Mouse (Mus musculus) cortical plate, adult 2 months (tissue): ENCODE results near the gene Lrrc41.

Experiments
- CTCF ChIP-seq: fragments of 200-500 bp; IDR thresholded peaks from 2 replicates; pipeline ENCODE4 v1.5.1; 2011; ENCODE audit warnings: mild to moderate bottlenecking, control low read depth, low read length; ENCODE audit not compliant: insufficient read depth; ENCODE audit errors: extremely low read depth
- POLR2A ChIP-seq: fragments of 200-500 bp; IDR thresholded peaks from 2 replicates; pipeline ENCODE4 v1.6.1; 2011; ENCODE audit warnings: mild to moderate bottlenecking, low read length, control low read depth; ENCODE audit not compliant: insufficient read depth; ENCODE audit errors: extremely low read depth

- TF ChIP-seq CTCF (no peak), POLR2A (no peak)
These were observed 47.7 kb downstream of the Lrrc41 start for GRCm38 (mm10) chr4:116122762-116123161.
